14 mouse cellular contexts compared by ENCODE assay signal in the genomic region with DNA sequence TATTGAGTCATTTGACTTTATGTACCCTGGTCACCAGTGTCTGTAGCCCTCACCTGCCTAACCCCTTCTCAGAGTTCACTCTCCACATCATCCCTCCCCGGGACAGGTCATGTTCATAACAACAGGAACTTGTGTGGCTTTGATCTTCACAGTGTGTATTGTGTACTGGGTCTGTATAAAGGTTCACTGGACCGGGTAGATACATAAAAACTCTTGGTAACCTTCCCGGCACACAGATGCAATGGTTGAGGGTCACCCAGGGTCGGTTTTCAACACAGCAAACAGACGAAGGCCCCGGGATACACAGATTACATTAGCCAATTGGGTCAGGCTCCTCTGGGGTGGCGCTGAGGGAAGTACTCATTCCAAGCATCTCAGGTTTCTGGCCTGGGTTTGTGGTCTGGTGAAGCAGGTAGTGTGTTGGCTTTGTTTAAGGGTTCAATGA. TPM values are rescaled to one million over a fixed set of nuclear protein-coding genes. Genes with fewer than 3 reads are reported as not detected.
A peak's percentile ranks its signal among the peaks of the same experiment; 100 is the strongest.
DNase-seq lines count a peak whose midpoint lies in the region; ATAC-seq and TF ChIP-seq lines count a peak whose summit lies in the region.
"Had no signal": no experiment of that assay in that cellular context is flagged by ENCODE, and none has a peak within 500 bp of the region (broad histone marks: within the 10 kb centered on the region; RNA-seq: fewer than 3 reads in every experiment).

No protein-coding gene starts in this region.

- H3K9me3 ChIP-seq in lung, postnatal 0 days (ENCODE audit: low read length): no peaks in the 10 kb centered on the region
- no peaks in the 10 kb centered on the region for H3K9me3 ChIP-seq in liver, embryonic 15.5 days (replicated peaks)
- H3K9me3 ChIP-seq: heart, embryonic 13.5 days; midbrain, embryonic 12.5 days had no signal

- peak; percentile 42 for DNase-seq in gastrocnemius, adult 2 months
- DNase-seq in gastrocnemius, adult 18-20 months (ENCODE audit: low spot score): no peak
- peak; percentile 59 for DNase-seq in lung, postnatal 0 days (ENCODE audit: low spot score)
- no peak for DNase-seq in lung, postnatal 14 days
- no peak for DNase-seq in frontal cortex, adult 2 months (ENCODE audit: extremely low spot score in 1 of 2, low spot score in 1 of 2)
- DNase-seq in spleen, postnatal 4 days (ENCODE audit: low spot score in 2 of 2): no peak
- DNase-seq: cerebellum, adult 8-10 months; heart, postnatal 4 days; kidney, postnatal 10 days; thymus, postnatal 36 days had no signal

- ATAC-seq in lung, postnatal 0 days: peak; percentile 49
- ATAC-seq in liver, embryonic 15.5 days (ENCODE audit: insufficient read depth): peak; percentile 75

- H3K4me3 ChIP-seq in gastrocnemius, adult 2 months: no peak overlapping the region
- no peak overlapping the region for H3K4me3 ChIP-seq in lung, postnatal 0 days (ENCODE audit: low read depth, low read length)
- no peak overlapping the region for H3K4me3 ChIP-seq in liver, embryonic 15.5 days (replicated peaks)
- H3K4me3 ChIP-seq: heart, embryonic 13.5 days; midbrain, embryonic 12.5 days; myocyte had no signal

- no peaks in the 10 kb centered on the region for H3K27me3 ChIP-seq in lung, postnatal 0 days (replicated peaks; ENCODE audit: insufficient read depth, low read length)
- no peaks in the 10 kb centered on the region for H3K27me3 ChIP-seq in liver, embryonic 15.5 days
- H3K27me3 ChIP-seq: heart, embryonic 13.5 days; midbrain, embryonic 12.5 days had no signal

- no peak overlapping the region for H3K4me2 ChIP-seq in lung, postnatal 0 days (replicated peaks; ENCODE audit: low read depth, low read length)
- no peak overlapping the region for H3K4me2 ChIP-seq in liver, embryonic 15.5 days
- H3K4me2 ChIP-seq: heart, embryonic 13.5 days; midbrain, embryonic 12.5 days had no signal

- no peak for TF ChIP-seq CTCF in gastrocnemius, adult 2 months (IDR thresholded peaks at IDR 0.05)
- TF ChIP-seq CTCF in lung, postnatal 0 days (IDR thresholded peaks at IDR 0.05): no peak

- no peak; the same call in 1 of the 2 replicates for TF ChIP-seq EP300 in lung, postnatal 0 days (IDR thresholded peaks at IDR 0.05)

- H3K36me3 ChIP-seq in lung, postnatal 0 days (ENCODE audit: insufficient read depth, low read length): no peaks in the 10 kb centered on the region
- peaks cover 3% of the 10 kb centered on the region; the same call in 1 of the 2 replicates for H3K36me3 ChIP-seq in liver, embryonic 15.5 days (replicated peaks)

- WGBS in lung, postnatal 0 days: 51% methylated on average over 7 of the region's 7 CpGs
- WGBS in liver, embryonic 15.5 days (ENCODE audit: insufficient replicate concordance): 54% methylated on average over 7 of the region's 7 CpGs

- peak overlapping the region; percentile 73 for H3K27ac ChIP-seq in gastrocnemius, adult 2 months
- H3K27ac ChIP-seq in lung, postnatal 0 days (ENCODE audit: low read length): no peak overlapping the region
- H3K27ac ChIP-seq in liver, embryonic 15.5 days (replicated peaks): peak overlapping the region; percentile 51; the same call in 1 of the 2 replicates
- H3K27ac ChIP-seq: heart, embryonic 13.5 days; midbrain, embryonic 12.5 days had no signal

- intact Hi-C loops in gastrocnemius, adult 2 months (cut with DNase I): no loop called here

- H3K9ac ChIP-seq in lung, postnatal 0 days (replicated peaks; ENCODE audit: low read depth): no peak overlapping the region
- H3K9ac ChIP-seq in liver, embryonic 15.5 days: no peak overlapping the region
- H3K9ac ChIP-seq: heart, embryonic 13.5 days; midbrain, embryonic 12.5 days had no signal

- peaks cover 10% of the 10 kb centered on the region; the same call in 1 of the 2 replicates for H3K4me1 ChIP-seq in lung, postnatal 0 days (ENCODE audit: insufficient read depth, low read depth, low read length)
- peaks cover 19% of the 10 kb centered on the region for H3K4me1 ChIP-seq in liver, embryonic 15.5 days (replicated peaks)

RNA-seq across cellular contexts. Expression of gene Por, which starts 25.5 kb away (rescaled TPM):
- total RNA-seq in gastrocnemius, adult 2 months (2021): 10 to 100 TPM; 31.4 to 32.7 TPM
- 10 to 100 TPM; 30.3 to 35.6 TPM for total RNA-seq in gastrocnemius, adult 18-20 months (2021)
- polyA plus RNA-seq in lung, postnatal 0 days (2015; fragmentation: Nextera tagmentation; extraction: Ambion mirVana): 130 and 135 TPM in 2 replicates
- 37.0 and 45.5 TPM in 2 replicates for polyA plus RNA-seq in liver, embryonic 15.5 days (2015; fragmentation: Nextera tagmentation; extraction: Ambion mirVana)
- polyA plus RNA-seq in frontal cortex, adult 2 months (2012; rRNA removed): 106 and 108 TPM in 2 replicates

RNA-seq across cellular contexts. Expression of gene Tmem120a, which starts 48.9 kb away (rescaled TPM):
- total RNA-seq in gastrocnemius, adult 2 months (2021): 1 to 10 TPM; 7.6 to 8.3 TPM
- 1 to 10 TPM; 6.8 to 8.4 TPM for total RNA-seq in gastrocnemius, adult 18-20 months (2021)
- 44.0 and 45.2 TPM in 2 replicates for polyA plus RNA-seq in lung, postnatal 0 days (2015; fragmentation: Nextera tagmentation; extraction: Ambion mirVana)
- polyA plus RNA-seq in liver, embryonic 15.5 days (2015; fragmentation: Nextera tagmentation; extraction: Ambion mirVana): 17.8 and 18.9 TPM in 2 replicates
- 13.0 and 13.7 TPM in 2 replicates for polyA plus RNA-seq in frontal cortex, adult 2 months (2012; rRNA removed)

Comparison
In these comparisons a context has a peak if more than half of its experiments do, and no peak if none do; other contexts are left out.
1. DNase-seq: peak in gastrocnemius, adult 2 months (single experiment) and lung, postnatal 0 days (single experiment); none in gastrocnemius, adult 18-20 months (single experiment), lung, postnatal 14 days (single experiment), frontal cortex, adult 2 months (0 of 2) and spleen, postnatal 4 days (0 of 2).